Mouse (Mus musculus) liver, embryonic 14.5 days (tissue): Measurements from ENCODE around the gene Prokr2. TPM values are rescaled to one million over a fixed set of nuclear protein-coding genes. Genes with fewer than 3 reads are reported as not detected.

Source experiments
- ATAC-seq: fragments of 200-750 bp; cut with Nextera tagmentation; 2 replicates; pipeline ENCODE4 v1.8.0; 2017; ENCODE audit warnings: moderate number of reproducible peaks, mild to moderate bottlenecking, moderate library complexity; ENCODE audit not compliant: insufficient read depth
- DNase-seq, 3 experiments: peaks; one replicate each; pipeline ENCODE4 v3.0.0-alpha.2; 2012 to 2013; ENCODE audit warnings: low read depth in 3 of 3, low spot score in 3 of 3
- H3K27ac ChIP-seq: fragments of 300-500 bp; sonication (generic); 2 replicates; pipeline ENCODE4 v1.5.1; 2014; ENCODE audit warnings: moderate library complexity, mild to moderate bottlenecking, control low read depth, inconsistent platforms
- H3K27me3 ChIP-seq: fragments of 300-500 bp; sonication (generic); 2 replicates; pipeline ENCODE4 v1.6.1; 2014; ENCODE audit warnings: mild to moderate bottlenecking, low read length, moderate library complexity; ENCODE audit not compliant: control insufficient read depth, insufficient read depth
- H3K36me3 ChIP-seq: fragments of 300-500 bp; sonication (generic); replicated peaks from 2 replicates; pipeline ENCODE4 v1.6.1; 2014; ENCODE audit warnings: low read depth; ENCODE audit not compliant: control insufficient read depth, insufficient read depth
- H3K4me1 ChIP-seq, 2 experiments: fragments of 200-500 bp in 1 of 2; fragments of 300-500 bp in 1 of 2; sonication (generic) in 1 of 2; replicated peaks; 2 replicates each; pipeline ENCODE4 v1.6.1; 2012 to 2014; ENCODE audit warnings: antibody characterized with exemption in 1 of 2, inconsistent platforms in 1 of 2, low read length in 1 of 2; ENCODE audit not compliant: control insufficient read depth in 2 of 2, insufficient read depth in 2 of 2
- H3K4me2 ChIP-seq: fragments of 300-500 bp; sonication (generic); 2 replicates; pipeline ENCODE4 v1.6.1; 2014; ENCODE audit warnings: low read depth, mild to moderate bottlenecking, control low read depth, moderate library complexity
- H3K4me3 ChIP-seq, 2 experiments: fragments of 200-500 bp in 1 of 2; fragments of 300-500 bp in 1 of 2; sonication (generic) in 1 of 2; 2 replicates each; pipeline ENCODE4 v1.5.1; 2012 to 2014; ENCODE audit warnings: low read depth in 2 of 2, low read length in 2 of 2, mild to moderate bottlenecking in 2 of 2, control low read depth in 1 of 2, inconsistent platforms in 1 of 2, moderate library complexity in 1 of 2; ENCODE audit not compliant: insufficient read depth in 1 of 2
- H3K9ac ChIP-seq: fragments of 300-500 bp; sonication (generic); replicated peaks from 2 replicates; pipeline ENCODE4 v1.6.1; 2014; ENCODE audit warnings: mild to moderate bottlenecking, control low read depth, moderate library complexity
- H3K9me3 ChIP-seq: fragments of 300-500 bp; sonication (generic); 2 replicates; pipeline ENCODE4 v1.6.1; 2016; ENCODE audit warnings: low read length, mixed read lengths; ENCODE audit not compliant: control insufficient read depth
- CTCF ChIP-seq: IDR thresholded peaks from 2 replicates; pipeline ENCODE4 v1.5.1; 2016; ENCODE audit warnings: antibody characterized with exemption, low read depth, control low read depth
- EP300 ChIP-seq: IDR thresholded peaks from 2 replicates; pipeline ENCODE4 v1.6.1; 2016; ENCODE audit warnings: antibody characterized with exemption, low read depth
- whole genome bisulfite sequencing: fragments of 180-500 bp; shearing (Covaris S2); extraction: QIAGEN DNeasy Blood & Tissue Kit; methylation state at CpG from one replicate; pipeline ENCODE4 v1.1.7; 2014; ENCODE audit not compliant: insufficient replicate concordance; 5-methylcytosine and 5-hydroxymethylcytosine counted together
- polyA plus RNA-seq, 2 experiments: library from polyadenylated mRNA; depleted of rRNA in 1 of 2; stranded (reverse) in 1 of 2; unstranded in 1 of 2; fragments of >200 nt; fragmentation: Nextera tagmentation in 1 of 2; extraction: Ambion mirVana in 1 of 2; gene quantifications; 2 replicates each; pipeline versions ENCODE4 v1.2.1 to v1.2.3; 2012 to 2014

The Prokr2 gene
- polyA plus RNA-seq, 2 experiments: 0.03 to 0.06 TPM

- 71% methylated on average over 2 of the region's 2 CpGs for WGBS
- TF ChIP-seq EP300 (no peak), CTCF (no peak)
Measured at GRCm38 (mm10) chr2:132377436-132377835, 7.8 kb downstream of the Prokr2 start.

GRCm38 (mm10) chr2:132375721-132376120, 9.5 kb downstream of the Prokr2 start:
- TF ChIP-seq CTCF: no peak
- no peak for TF ChIP-seq EP300
- no peaks in the 10 kb centered on the region for H3K27me3 ChIP-seq
- WGBS: 39% methylated on average over 3 of the region's 3 CpGs
- no peak overlapping the region for H3K4me3 ChIP-seq
- no peak overlapping the region for H3K27ac ChIP-seq
- ATAC-seq (no peak), DNase-seq (no peak)
- no peaks in the 10 kb centered on the region for H3K36me3 ChIP-seq
- H3K4me2 ChIP-seq: no peak overlapping the region
- no peaks in the 10 kb centered on the region for H3K9me3 ChIP-seq
- H3K4me1 ChIP-seq: no peaks in the 10 kb centered on the region
- no peak overlapping the region for H3K9ac ChIP-seq

More at GRCm38 (mm10) chr2:132377436-132377835, 7.8 kb downstream of the Prokr2 start:
- Histone ChIP-seq H3K4me2 (no peak overlapping the region), H3K4me3 (no peak overlapping the region), H3K36me3 (no peaks in the 10 kb centered on the region), H3K9ac (no peak overlapping the region), H3K27me3 (no peaks in the 10 kb centered on the region; the same call in 1 of the 2 replicates), H3K27ac (no peak overlapping the region), H3K9me3 (no peaks in the 10 kb centered on the region), H3K4me1 (no peaks in the 10 kb centered on the region)
- ATAC-seq: no peak
- DNase-seq: no peak

- Histone ChIP-seq H3K4me2 (no peak overlapping the region), H3K27ac (no peak overlapping the region), H3K27me3 (no peaks in the 10 kb centered on the region), H3K9ac (no peak overlapping the region), H3K4me1 (no peaks in the 10 kb centered on the region), H3K9me3 (no peaks in the 10 kb centered on the region), H3K36me3 (no peaks in the 10 kb centered on the region), H3K4me3 (no peak overlapping the region)
- WGBS: 56% methylated on average over 9 of the region's 9 CpGs
- ATAC-seq (no peak), DNase-seq (no peak)
- TF ChIP-seq CTCF: no peak
- no peak for TF ChIP-seq EP300
Measured at GRCm38 (mm10) chr2:132375135-132375534, 10.1 kb downstream of the Prokr2 start.

- ATAC-seq (no peak), DNase-seq (no peak)
- Histone ChIP-seq H3K27ac (no peak overlapping the region), H3K4me2 (no peak overlapping the region), H3K9me3 (no peaks in the 10 kb centered on the region), H3K36me3 (no peaks in the 10 kb centered on the region), H3K4me1 (no peaks in the 10 kb centered on the region), H3K9ac (no peak overlapping the region), H3K4me3 (no peak overlapping the region), H3K27me3 (no peaks in the 10 kb centered on the region)
- no peak for TF ChIP-seq EP300
- no peak for TF ChIP-seq CTCF
- 30% methylated on average over 17 of the region's 17 CpGs for WGBS
Measured at GRCm38 (mm10) chr2:132373748-132374147, 11.5 kb downstream of the Prokr2 start.

- no peak for DNase-seq
- Histone ChIP-seq H3K9ac (no peak overlapping the region), H3K9me3 (no peaks in the 10 kb centered on the region), H3K4me2 (no peak overlapping the region), H3K27me3 (no peaks in the 10 kb centered on the region), H3K4me1 (no peaks in the 10 kb centered on the region), H3K36me3 (no peaks in the 10 kb centered on the region), H3K4me3 (no peak overlapping the region), H3K27ac (no peak overlapping the region)
- WGBS: 13% methylated on average over 3 of the region's 3 CpGs
- no peak for ATAC-seq
- TF ChIP-seq CTCF: no peak
- TF ChIP-seq EP300: no peak
Measured at GRCm38 (mm10) chr2:132368433-132368832, 16.8 kb downstream of the Prokr2 start.

- no peak overlapping the region for H3K4me2 ChIP-seq
- TF ChIP-seq EP300 (no peak), CTCF (no peak)
- H3K9ac ChIP-seq: no peak overlapping the region
- WGBS: 68% methylated on average over 11 of the region's 11 CpGs
- no peak overlapping the region for H3K27ac ChIP-seq
- no peak for ATAC-seq
- H3K36me3 ChIP-seq: no peaks in the 10 kb centered on the region
- no peak for DNase-seq
- no peaks in the 10 kb centered on the region for H3K4me1 ChIP-seq
- no peaks in the 10 kb centered on the region for H3K27me3 ChIP-seq
- H3K4me3 ChIP-seq: no peak overlapping the region
- no peaks in the 10 kb centered on the region for H3K9me3 ChIP-seq
Measured at GRCm38 (mm10) chr2:132343846-132344245, 41.4 kb downstream of the Prokr2 start.
